Mouse (Mus musculus) neural tube, embryonic 11.5 days (tissue): ENCODE measurements around the gene Ifngr1. TPM values are rescaled to one million over a fixed set of nuclear protein-coding genes. Genes with fewer than 3 reads are reported as not detected.

Experiments used
- ATAC-seq: fragments of 200-750 bp; cut with Nextera tagmentation; 2 replicates; pipeline ENCODE4 v1.8.0; 2017; ENCODE audit warnings: moderate number of reproducible peaks, mild to moderate bottlenecking, moderate TSS enrichment, moderate library complexity; ENCODE audit not compliant: insufficient read depth, low FRiP score, low TSS enrichment
- DNase-seq: peaks from one replicate; pipeline ENCODE4 v3.0.0-alpha.2; 2015; ENCODE audit warnings: low spot score
- H3K27ac ChIP-seq: fragments of 300-500 bp; sonication (generic); 2 replicates; pipeline ENCODE4 v1.5.1; 2014; ENCODE audit warnings: low read depth, mild to moderate bottlenecking, low read length
- H3K27me3 ChIP-seq: fragments of 300-500 bp; sonication (generic); 2 replicates; pipeline ENCODE4 v1.6.1; 2014; ENCODE audit warnings: mild to moderate bottlenecking, low read length, mixed read lengths; ENCODE audit not compliant: control insufficient read depth, insufficient read depth
- H3K36me3 ChIP-seq: fragments of 300-500 bp; sonication (generic); 2 replicates; pipeline ENCODE4 v1.6.1; 2014; ENCODE audit warnings: mild to moderate bottlenecking, low read length, moderate library complexity, mixed read lengths; ENCODE audit not compliant: control insufficient read depth, insufficient read depth
- H3K4me1 ChIP-seq: fragments of 300-500 bp; sonication (generic); 2 replicates; pipeline ENCODE4 v1.6.1; 2014; ENCODE audit warnings: low read length, mixed read lengths; ENCODE audit not compliant: control insufficient read depth, insufficient read depth
- H3K4me2 ChIP-seq: fragments of 300-500 bp; sonication (generic); 2 replicates; pipeline ENCODE4 v1.6.1; 2014; ENCODE audit warnings: low read depth, mild to moderate bottlenecking, moderate library complexity
- H3K4me3 ChIP-seq: fragments of 300-500 bp; sonication (generic); 2 replicates; pipeline ENCODE4 v1.5.1; 2014; ENCODE audit warnings: low read depth, low read length
- H3K9ac ChIP-seq: fragments of 300-500 bp; sonication (generic); 2 replicates; pipeline ENCODE4 v1.6.1; 2014; ENCODE audit warnings: mild to moderate bottlenecking, low read length
- H3K9me3 ChIP-seq: fragments of 300-500 bp; sonication (generic); 2 replicates; pipeline ENCODE4 v1.6.1; 2016; ENCODE audit warnings: low read length; ENCODE audit not compliant: control insufficient read depth
- WGBS: fragments of 180-500 bp; shearing (Covaris S2); extraction: QIAGEN DNeasy Blood & Tissue Kit; methylation state at CpG from one replicate; pipeline ENCODE4 v1.1.7; 2014; 5-methylcytosine and 5-hydroxymethylcytosine counted together
- polyA plus RNA-seq: library from polyadenylated mRNA; unstranded; fragments of >200 nt; fragmentation: Nextera tagmentation; extraction: Ambion mirVana; gene quantifications from 2 replicates; pipeline ENCODE4 v1.2.1, GENCODE M21; 2014

The Ifngr1 gene
- polyA plus RNA-seq, 1 experiment from 2014 or later, result 32.2 TPM

DNA sequence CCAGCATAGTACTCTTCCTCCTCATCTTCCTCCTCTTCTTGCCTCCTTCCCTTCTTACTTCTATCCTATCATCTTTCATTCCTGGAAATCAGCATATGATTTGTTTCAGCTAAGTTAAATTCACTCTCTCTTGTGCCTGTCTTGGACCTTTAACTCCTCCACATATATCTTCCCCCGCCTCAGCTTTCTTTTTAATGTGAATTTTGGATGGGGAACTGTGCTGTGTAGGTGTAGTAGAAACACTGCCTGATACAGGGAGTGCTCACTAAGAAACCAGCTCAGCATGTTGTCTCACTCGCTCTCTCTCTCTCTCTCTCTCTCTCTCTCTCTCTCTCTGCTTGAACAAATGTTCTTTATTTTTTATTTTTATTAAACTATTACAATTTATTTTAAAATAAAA lies 53.4 kb downstream of the Ifngr1 start:
- ATAC-seq, result no peak
- Histone ChIP-seq H3K9me3 (no peaks in the 10 kb centered on the region), H3K4me2 (no peak overlapping the region), H3K4me1 (no peaks in the 10 kb centered on the region), H3K4me3 (no peak overlapping the region), H3K36me3 (no peaks in the 10 kb centered on the region), H3K27me3 (no peaks in the 10 kb centered on the region), H3K27ac (no peak overlapping the region), H3K9ac (no peak overlapping the region)
- 88% methylated on average over 2 of the region's 2 CpGs for WGBS
- no peak for DNase-seq

DNA sequence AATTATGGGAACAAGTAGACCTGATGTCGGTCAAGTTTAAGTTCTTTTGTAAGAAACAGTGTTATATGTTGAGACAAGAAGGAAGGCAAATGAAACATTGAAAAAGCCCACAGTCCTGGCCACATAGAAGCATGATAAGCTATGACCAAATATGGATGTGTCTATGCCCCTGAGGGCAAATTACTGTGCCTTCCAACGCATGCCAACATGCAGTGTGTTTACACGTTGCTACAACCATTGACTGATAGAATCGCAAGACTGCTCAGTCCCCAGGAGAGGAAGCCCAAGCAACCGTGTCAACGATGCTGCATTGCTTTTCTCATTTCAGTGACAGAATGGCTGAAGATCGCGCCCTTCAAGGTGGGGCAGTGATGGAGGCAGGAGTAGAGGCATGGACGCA lies 65.7 kb downstream of the Ifngr1 start:
- H3K4me1 ChIP-seq, result no peaks in the 10 kb centered on the region
- H3K27ac ChIP-seq, result no peak overlapping the region
- no peaks in the 10 kb centered on the region for H3K27me3 ChIP-seq
- H3K36me3 ChIP-seq, result no peaks in the 10 kb centered on the region
- H3K4me3 ChIP-seq, result no peak overlapping the region
- no peak for ATAC-seq
- no peaks in the 10 kb centered on the region for H3K9me3 ChIP-seq
- 93% methylated on average over 9 of the region's 9 CpGs for WGBS
- no peak overlapping the region for H3K4me2 ChIP-seq
- no peak overlapping the region for H3K9ac ChIP-seq
- no peak for DNase-seq

Other genes starting within 250 kb of the Ifngr1 start
- gene Olig3, start 235.4 kb upstream of the Ifngr1 start, polyA plus RNA-seq, result 36.6 and 38.9 TPM in 2 replicates
- not detected in 2 replicates for gene Il22ra2, start 30.0 kb downstream of the Ifngr1 start, polyA plus RNA-seq
- not detected in 2 replicates for gene Il20ra, start 120.6 kb downstream of the Ifngr1 start, polyA plus RNA-seq